Mouse (Mus musculus) MEL (cell line): ENCODE data around the gene Inava. TPM values are rescaled to one million over a fixed set of nuclear protein-coding genes. Genes with fewer than 3 reads are reported as not detected.

Experiments used
- DNase-seq: peaks from one replicate; pipeline ENCODE4 v3.0.0; 2011; ENCODE audit warnings: low read depth, low spot score
- H3K27ac ChIP-seq: 2 replicates; pipeline ENCODE4 v1.5.1; 2012; ENCODE audit warnings: low read depth, mild to moderate bottlenecking, control low read depth, low read length, moderate library complexity; ENCODE audit not compliant: control insufficient read depth
- H3K27me3 ChIP-seq, 2 experiments: fragments of 150-350 bp in 1 of 2; sonication (generic) in 1 of 2; 2 replicates each; pipeline ENCODE4 v1.6.1; 2012; ENCODE audit warnings: low read length in 2 of 2, mild to moderate bottlenecking in 2 of 2, improper control_type of control experiment in 1 of 2, moderate library complexity in 1 of 2; ENCODE audit not compliant: insufficient read depth in 2 of 2, control insufficient read depth in 1 of 2
- H3K36me3 ChIP-seq, 2 experiments: 2 replicates each; pipeline ENCODE4 v1.6.1; 2012 to 2014; ENCODE audit warnings: low read length in 2 of 2, improper control_type of control experiment in 1 of 2, inconsistent platforms in 1 of 2, mild to moderate bottlenecking in 1 of 2; ENCODE audit not compliant: insufficient read depth in 2 of 2, control insufficient read depth in 1 of 2
- H3K4me1 ChIP-seq, 2 experiments: fragments of 150-350 bp in 1 of 2; sonication (generic) in 1 of 2; 2 replicates each; pipeline ENCODE4 v1.6.1; 2012; ENCODE audit warnings: low read length in 2 of 2, improper control_type of control experiment in 1 of 2, mild to moderate bottlenecking in 1 of 2; ENCODE audit not compliant: insufficient read depth in 2 of 2, control insufficient read depth in 1 of 2
- H3K4me3 ChIP-seq, 2 experiments: fragments of 150-350 bp in 1 of 2; sonication (generic) in 1 of 2; 2 replicates each; pipeline ENCODE4 v1.5.1; 2012; ENCODE audit warnings: low read depth in 2 of 2, low read length in 2 of 2, mild to moderate bottlenecking in 2 of 2, moderate library complexity in 2 of 2, control low read depth in 1 of 2, improper control_type of control experiment in 1 of 2; ENCODE audit not compliant: control insufficient read depth in 1 of 2, insufficient read depth in 1 of 2
- H3K79me2 ChIP-seq: 2 replicates; pipeline ENCODE4 v1.6.1; 2012; ENCODE audit warnings: mild to moderate bottlenecking, low read length, moderate library complexity; ENCODE audit not compliant: control insufficient read depth, poor library complexity, insufficient read depth
- H3K9ac ChIP-seq: 2 replicates; pipeline ENCODE4 v1.6.1; 2012; ENCODE audit warnings: low read depth, mild to moderate bottlenecking, control low read depth, low read length, moderate library complexity; ENCODE audit not compliant: control insufficient read depth, poor library complexity, severe bottlenecking
- H3K9me3 ChIP-seq: fragments of 150-350 bp; sonication (generic); replicated peaks from 2 replicates; pipeline ENCODE4 v1.6.1; 2012; ENCODE audit warnings: mild to moderate bottlenecking, low read length, improper control_type of control experiment, moderate library complexity; ENCODE audit not compliant: insufficient read depth
- CHD2 ChIP-seq: IDR thresholded peaks from 2 replicates; pipeline ENCODE4 v1.6.1; 2011; ENCODE audit warnings: low read length, improper control_type of control experiment
- CTCF ChIP-seq, 3 experiments: IDR thresholded peaks in 2 of 3; conservative IDR thresholded peaks in 1 of 3; 2 replicates each; pipeline ENCODE4 v1.5.1; 2011 to 2012; ENCODE audit warnings: low read length in 3 of 3, low read depth in 2 of 3, mild to moderate bottlenecking in 2 of 3, improper control_type of control experiment in 1 of 3, inconsistent platforms in 1 of 3, mixed read lengths in 1 of 3, moderate library complexity in 1 of 3; ENCODE audit not compliant: control insufficient read depth in 1 of 3, insufficient read depth in 1 of 3, poor library complexity in 1 of 3, severe bottlenecking in 1 of 3
- E2F4 ChIP-seq: IDR thresholded peaks from 2 replicates; pipeline ENCODE4 v1.6.1; 2011; ENCODE audit warnings: low read depth, low read length, improper control_type of control experiment, borderline replicate concordance
- ELF1 ChIP-seq: IDR thresholded peaks from 2 replicates; pipeline ENCODE4 v1.6.1; 2014; ENCODE audit warnings: low read depth, mild to moderate bottlenecking, inconsistent platforms, low read length, improper control_type of control experiment, moderate library complexity
- ETS1 ChIP-seq: IDR thresholded peaks from 2 replicates; pipeline ENCODE4 v1.6.1; 2012; ENCODE audit warnings: low read depth, mild to moderate bottlenecking, inconsistent platforms, low read length, improper control_type of control experiment, moderate library complexity
- GABPA ChIP-seq: IDR thresholded peaks from 2 replicates; pipeline ENCODE4 v1.6.1; 2012; ENCODE audit warnings: low read depth, mild to moderate bottlenecking, inconsistent platforms, low read length, improper control_type of control experiment, moderate library complexity
- HCFC1 ChIP-seq: IDR thresholded peaks from 2 replicates; pipeline ENCODE4 v1.6.1; 2012; ENCODE audit warnings: low read depth, mild to moderate bottlenecking, inconsistent platforms, low read length, improper control_type of control experiment, moderate library complexity
- MAZ ChIP-seq: IDR thresholded peaks from 2 replicates; pipeline ENCODE4 v1.6.1; 2012; ENCODE audit warnings: low read depth, mild to moderate bottlenecking, inconsistent platforms, low read length, improper control_type of control experiment
- MEF2A ChIP-seq: IDR thresholded peaks from 2 replicates; pipeline ENCODE4 v1.6.1; 2014; ENCODE audit warnings: low read depth, mild to moderate bottlenecking, inconsistent platforms, low read length, improper control_type of control experiment; ENCODE audit not compliant: poor library complexity, insufficient replicate concordance, severe bottlenecking; ENCODE audit errors: extremely low read depth
- MYB ChIP-seq: IDR thresholded peaks from 2 replicates; pipeline ENCODE4 v1.6.1; 2011; ENCODE audit warnings: mild to moderate bottlenecking, low read depth, low read length, improper control_type of control experiment
- MYC ChIP-seq: IDR thresholded peaks from 2 replicates; pipeline ENCODE4 v1.6.1; 2011; ENCODE audit warnings: low read depth, mild to moderate bottlenecking, low read length, improper control_type of control experiment, moderate library complexity
- NELFE ChIP-seq: IDR thresholded peaks from 2 replicates; pipeline ENCODE4 v1.6.1; 2011; ENCODE audit warnings: low read depth, low read length, improper control_type of control experiment
- POLR2AphosphoS2 ChIP-seq: IDR thresholded peaks from 2 replicates; pipeline ENCODE4 v1.6.1; 2011; ENCODE audit warnings: low read length, improper control_type of control experiment
- RAD21 ChIP-seq: IDR thresholded peaks from 2 replicates; pipeline ENCODE4 v1.6.1; 2011; ENCODE audit warnings: mild to moderate bottlenecking, low read depth, low read length, improper control_type of control experiment
- SIN3A ChIP-seq: IDR thresholded peaks from 2 replicates; pipeline ENCODE4 v1.6.1; 2012; ENCODE audit warnings: low read length, improper control_type of control experiment, inconsistent platforms
- SMC3 ChIP-seq: IDR thresholded peaks from 2 replicates; pipeline ENCODE4 v1.6.1; 2011; ENCODE audit warnings: low read depth, low read length, improper control_type of control experiment
- TAL1 ChIP-seq: IDR thresholded peaks from 2 replicates; pipeline ENCODE4 v1.6.1; 2012; ENCODE audit warnings: mild to moderate bottlenecking, inconsistent platforms, low read length, moderate library complexity, mixed read lengths
- USF1 ChIP-seq: IDR thresholded peaks from 2 replicates; pipeline ENCODE4 v1.6.1; 2014; ENCODE audit warnings: low read depth, mild to moderate bottlenecking, inconsistent platforms, low read length, improper control_type of control experiment, moderate library complexity
- USF2 ChIP-seq, 2 experiments: IDR thresholded peaks; 2 replicates each; pipeline ENCODE4 v1.6.1; 2011 to 2012; ENCODE audit warnings: improper control_type of control experiment in 2 of 2, low read length in 2 of 2, borderline replicate concordance in 1 of 2, inconsistent platforms in 1 of 2, low read depth in 1 of 2, mild to moderate bottlenecking in 1 of 2; ENCODE audit not compliant: insufficient read depth in 1 of 2
- ZC3H11A ChIP-seq: IDR thresholded peaks from 2 replicates; pipeline ENCODE4 v1.6.1; 2012; ENCODE audit warnings: low read depth, mild to moderate bottlenecking, inconsistent platforms, low read length, improper control_type of control experiment
- ZKSCAN1 ChIP-seq: IDR thresholded peaks from 2 replicates; pipeline ENCODE4 v1.6.1; 2012; ENCODE audit warnings: low read depth, mild to moderate bottlenecking, inconsistent platforms, low read length, improper control_type of control experiment, moderate library complexity
- ZMIZ1 ChIP-seq: IDR thresholded peaks from 2 replicates; pipeline ENCODE4 v1.6.1; 2012; ENCODE audit warnings: low read depth, mild to moderate bottlenecking, inconsistent platforms, low read length, improper control_type of control experiment, moderate library complexity
- polyA plus RNA-seq, 2 experiments: library from polyadenylated mRNA; stranded (reverse) in 1 of 2; unstranded in 1 of 2; fragments of >175 nt in 1 of 2; fragments of >200 nt in 1 of 2; gene quantifications; 2 replicates each; pipeline versions ENCODE4 v1.2.1 to v1.2.4; 2012; ENCODE audit warnings: low replicate concordance in 2 of 2, low read depth in 1 of 2; ENCODE audit not compliant: insufficient read length in 2 of 2, insufficient read depth in 1 of 2, missing spikeins in 1 of 2
- total RNA-seq: library from RNA; depleted of rRNA; stranded (reverse); fragments of 300-350 nt; gene quantifications from 2 replicates; pipeline ENCODE4 v1.2.3, GENCODE M21; 2012

The Inava gene
- total and polyA plus RNA-seq, 3 experiments = 0.12 to 0.65 TPM; not detected in 1

- TF ChIP-seq E2F4 (no peak), SMC3 (no peak), NELFE (no peak), GABPA (no peak), TAL1 (no peak), MEF2A (no peak), ZMIZ1 (no peak), MAZ (no peak), USF1 (no peak), ZC3H11A (no peak), CHD2 (no peak), SIN3A (no peak), HCFC1 (no peak)
- no peak for DNase-seq
- H3K27ac ChIP-seq = no peak overlapping the region
- H3K9ac ChIP-seq = no peak overlapping the region
- H3K79me2 ChIP-seq = no peaks in the 10 kb centered on the region
- no peak overlapping the region for H3K4me3 ChIP-seq
- H3K4me1 ChIP-seq = peaks cover 3 to 7% of the 10 kb centered on the region in 2 experiments; a peak in 3 of 4 replicates
- H3K36me3 ChIP-seq = peaks cover 0 to 1% of the 10 kb centered on the region in 2 experiments; a peak in 3 of 4 replicates
- H3K9me3 ChIP-seq = no peaks in the 10 kb centered on the region
- no peaks in the 10 kb centered on the region for H3K27me3 ChIP-seq
These were observed 61.4 kb downstream of the Inava start for GRCm38 (mm10) chr1:136172696-136173095.

- no peaks in the 10 kb centered on the region for H3K9me3 ChIP-seq
- no peak overlapping the region for H3K9ac ChIP-seq
- H3K27me3 ChIP-seq = no peaks in the 10 kb centered on the region
- H3K4me1 ChIP-seq = peaks cover 3 to 4% of the 10 kb centered on the region in 2 experiments; a peak in 2 of 4 replicates
- TF ChIP-seq ZC3H11A (peak; percentile 56), GABPA (no peak), SMC3 (peak; percentile 92), CTCF (IDR thresholded peaks at IDR 0.05 in 2 of 3, conservative IDR thresholded peaks at IDR 0.05 in 1 of 3; ENCODE audit: control insufficient read depth in 1 of 3, insufficient read depth in 1 of 3, low read depth in 2 of 3, low read length in 3 of 3, poor library complexity in 1 of 3, severe bottlenecking in 1 of 3) (peak; percentile 88 to 95 (median 88)), MYC (no peak), RAD21 (peak; percentile 86)
- no peaks in the 10 kb centered on the region for H3K79me2 ChIP-seq
- no peak overlapping the region for H3K4me3 ChIP-seq
- H3K27ac ChIP-seq = no peak overlapping the region
- DNase-seq = peak; percentile 89
- H3K36me3 ChIP-seq = peaks cover 0 to 1% of the 10 kb centered on the region in 2 experiments; a peak in 2 of 4 replicates
These were observed 64.0 kb downstream of the Inava start for GRCm38 (mm10) chr1:136170109-136170508.

- H3K9ac ChIP-seq = no peak overlapping the region
- no peak overlapping the region for H3K27ac ChIP-seq
- no peaks in the 10 kb centered on the region for H3K79me2 ChIP-seq
- H3K36me3 ChIP-seq = peaks cover 0 to 3% of the 10 kb centered on the region in 2 experiments; a peak in 1 of 4 replicates
- no peaks in the 10 kb centered on the region for H3K4me1 ChIP-seq
- TF ChIP-seq ZKSCAN1 (no peak), USF2 (IDR thresholded peaks at IDR 0.05; ENCODE audit: borderline replicate concordance in 1 of 2, insufficient read depth in 1 of 2, low read depth in 1 of 2, low read length in 2 of 2) (no peak), MYB (no peak), CHD2 (no peak), ZC3H11A (no peak), ELF1 (no peak), HCFC1 (no peak), POLR2AphosphoS2 (no peak), MEF2A (no peak), ETS1 (no peak), ZMIZ1 (no peak)
- DNase-seq = no peak
- no peaks in the 10 kb centered on the region for H3K27me3 ChIP-seq
- H3K9me3 ChIP-seq = no peaks in the 10 kb centered on the region
- H3K4me3 ChIP-seq = no peak overlapping the region
These were observed 66.4 kb downstream of the Inava start for GRCm38 (mm10) chr1:136167657-136168056.
